Mouse (Mus musculus): ENCODE data around the gene 1700001K19Rik.
"Not testable (repeated sequence)": the region's sequence is repeated elsewhere in the genome, so short reads cannot be mapped to it uniquely, and the experiment has no call there.

The 1700001K19Rik gene

GRCm38 (mm10) chr12:110682561-110683299 is at the start of gene 1700001K19Rik:
TSS of gene 1700001K19Rik (minus strand) at chr12:110682619.
- DNase-seq (ENCODE audit: low spot score in 2 of 2): no peak

GRCm38 (mm10) chr12:110726428-110726827 is 44.0 kb upstream of the 1700001K19Rik start:
- no peak for DNase-seq (ENCODE audit: low spot score in 2 of 2)

- no peak for DNase-seq (ENCODE audit: low spot score in 2 of 2)
These were observed 43.1 kb upstream of the 1700001K19Rik start for GRCm38 (mm10) chr12:110725489-110725888.

- no peak for DNase-seq (ENCODE audit: low spot score in 2 of 2)
These were observed 42.6 kb upstream of the 1700001K19Rik start for GRCm38 (mm10) chr12:110725051-110725450.

GRCm38 (mm10) chr12:110716004-110716403 is 33.6 kb upstream of the 1700001K19Rik start:
- DNase-seq (ENCODE audit: low spot score in 2 of 2): no peak

GRCm38 (mm10) chr12:110714215-110714614 is 31.8 kb upstream of the 1700001K19Rik start:
- no peak for DNase-seq (ENCODE audit: low spot score in 2 of 2)

- DNase-seq (ENCODE audit: low spot score in 2 of 2): no peak
These were observed 31.4 kb upstream of the 1700001K19Rik start for GRCm38 (mm10) chr12:110713784-110714183.

- DNase-seq (ENCODE audit: low spot score in 2 of 2): no peak
These were observed 28.9 kb upstream of the 1700001K19Rik start for GRCm38 (mm10) chr12:110711270-110711669.

- no peak for DNase-seq (ENCODE audit: low spot score in 2 of 2)
These were observed 25.0 kb upstream of the 1700001K19Rik start for GRCm38 (mm10) chr12:110707451-110707850.

- peak; percentile 64 to 79 for DNase-seq (ENCODE audit: low spot score in 2 of 2)
These were observed 24.2 kb upstream of the 1700001K19Rik start for GRCm38 (mm10) chr12:110706337-110707231.

GRCm38 (mm10) chr12:110705419-110705818 is 23.0 kb upstream of the 1700001K19Rik start:
- not testable (repeated sequence) for DNase-seq (ENCODE audit: low spot score in 2 of 2)

GRCm38 (mm10) chr12:110703682-110704081 is 21.3 kb upstream of the 1700001K19Rik start:
- DNase-seq (ENCODE audit: low spot score in 2 of 2): no peak

- peak; percentile 78 to 87 for DNase-seq (ENCODE audit: low spot score in 2 of 2)
These were observed 20.6 kb upstream of the 1700001K19Rik start for GRCm38 (mm10) chr12:110703008-110703471.

- DNase-seq (ENCODE audit: low spot score in 2 of 2): no peak
These were observed 20.1 kb upstream of the 1700001K19Rik start, which contains the start of gene Hsp90aa1 for GRCm38 (mm10) chr12:110702556-110702955. TSS of gene Hsp90aa1 (minus strand) at chr12:110702728.

- not testable (repeated sequence) for DNase-seq (ENCODE audit: low spot score in 2 of 2)
These were observed 18.9 kb upstream of the 1700001K19Rik start for GRCm38 (mm10) chr12:110701363-110701762.

- DNase-seq (ENCODE audit: low spot score in 2 of 2): no peak
These were observed 18.3 kb upstream of the 1700001K19Rik start for GRCm38 (mm10) chr12:110700730-110701129.

- no peak for DNase-seq (ENCODE audit: low spot score in 2 of 2)
These were observed 16.7 kb upstream of the 1700001K19Rik start for GRCm38 (mm10) chr12:110699171-110699547.

GRCm38 (mm10) chr12:110698523-110699170 is 16.2 kb upstream of the 1700001K19Rik start:
- no peak for DNase-seq (ENCODE audit: low spot score in 2 of 2)

GRCm38 (mm10) chr12:110698080-110698479 is 15.7 kb upstream of the 1700001K19Rik start:
- no peak for DNase-seq (ENCODE audit: low spot score in 2 of 2)

GRCm38 (mm10) chr12:110697457-110697856 is 15.0 kb upstream of the 1700001K19Rik start:
- no peak for DNase-seq (ENCODE audit: low spot score in 2 of 2)

- DNase-seq (ENCODE audit: low spot score in 2 of 2): no peak
These were observed 14.6 kb upstream of the 1700001K19Rik start for GRCm38 (mm10) chr12:110696975-110697400.

Measured in heart, adult 9 months (tissue).